Mouse (Mus musculus) E14TG2a.4 (cell line): ENCODE data around the gene Dtx4.

Experiments used
- H3K27me3 ChIP-seq: 2 replicates; pipeline ENCODE4 v1.6.1; 2014; ENCODE audit warnings: low read length, control low read depth; ENCODE audit not compliant: insufficient read depth
- H3K36me3 ChIP-seq: 2 replicates; pipeline ENCODE4 v1.6.1; 2014; ENCODE audit warnings: low read length, control low read depth; ENCODE audit not compliant: insufficient read depth
- H3K4me1 ChIP-seq: replicated peaks from 2 replicates; pipeline ENCODE4 v1.6.1; 2014; ENCODE audit warnings: low read depth, low read length, control low read depth
- H3K4me3 ChIP-seq: replicated peaks from 2 replicates; pipeline ENCODE4 v1.5.1; 2014; ENCODE audit warnings: mild to moderate bottlenecking, low read length
- H3K9me3 ChIP-seq: 2 replicates; pipeline ENCODE4 v1.6.1; 2014; ENCODE audit warnings: low read length, control low read depth
- CTCF ChIP-seq: conservative IDR thresholded peaks from 2 replicates; pipeline ENCODE4 v1.5.1; 2014; ENCODE audit warnings: low read length
- NANOG ChIP-seq: IDR thresholded peaks from 2 replicates; pipeline ENCODE4 v1.6.1; 2014; ENCODE audit warnings: borderline replicate concordance, low read length, mixed read lengths
- POU5F1 ChIP-seq: IDR thresholded peaks from 2 replicates; pipeline ENCODE4 v1.6.1; 2014; ENCODE audit warnings: low read length, borderline replicate concordance

The Dtx4 gene

GRCm38 (mm10) chr19:12483782-12484181, 17.5 kb downstream of the Dtx4 start:
- Histone ChIP-seq H3K4me3 (no peak overlapping the region), H3K9me3 (no peaks in the 10 kb centered on the region), H3K36me3 (no peaks in the 10 kb centered on the region), H3K27me3 (peaks cover 2% of the 10 kb centered on the region), H3K4me1 (peaks cover 39% of the 10 kb centered on the region)
- TF ChIP-seq POU5F1 (no peak), CTCF (no peak), NANOG (no peak)

- H3K4me3 ChIP-seq: no peak overlapping the region
- TF ChIP-seq POU5F1 (no peak), CTCF (no peak), NANOG (no peak)
- H3K27me3 ChIP-seq: peaks cover under 1% of the 10 kb centered on the region; the same call in 1 of the 2 replicates
- 0 out of 2 replicates have a peak, but pooled peaks cover 4% of the 10 kb centered on the region for H3K4me1 ChIP-seq
- no peaks in the 10 kb centered on the region for H3K36me3 ChIP-seq
- H3K9me3 ChIP-seq: no peaks in the 10 kb centered on the region
These were observed 22.9 kb downstream of the Dtx4 start for GRCm38 (mm10) chr19:12478369-12478768.

- H3K9me3 ChIP-seq: no peaks in the 10 kb centered on the region
- H3K27me3 ChIP-seq: no peaks in the 10 kb centered on the region
- no peak overlapping the region for H3K4me3 ChIP-seq
- 0 out of 2 replicates have a peak, but pooled peaks cover 4% of the 10 kb centered on the region for H3K4me1 ChIP-seq
- no peak for TF ChIP-seq NANOG
- no peak for TF ChIP-seq CTCF
- TF ChIP-seq POU5F1: no peak
- no peaks in the 10 kb centered on the region for H3K36me3 ChIP-seq
These were observed 24.5 kb downstream of the Dtx4 start for GRCm38 (mm10) chr19:12476721-12477270.

GRCm38 (mm10) chr19:12475380-12476250, 25.6 kb downstream of the Dtx4 start:
- H3K36me3 ChIP-seq: no peaks in the 10 kb centered on the region
- no peak for TF ChIP-seq CTCF
- no peak for TF ChIP-seq POU5F1
- TF ChIP-seq NANOG: no peak
- H3K9me3 ChIP-seq: no peaks in the 10 kb centered on the region
- no peaks in the 10 kb centered on the region for H3K27me3 ChIP-seq
- no peak overlapping the region for H3K4me3 ChIP-seq
- peaks cover 10% of the 10 kb centered on the region; the same call in 1 of the 2 replicates for H3K4me1 ChIP-seq

- H3K27me3 ChIP-seq: no peaks in the 10 kb centered on the region
- H3K9me3 ChIP-seq: no peaks in the 10 kb centered on the region
- peaks cover 10% of the 10 kb centered on the region; the same call in 1 of the 2 replicates for H3K4me1 ChIP-seq
- no peaks in the 10 kb centered on the region for H3K36me3 ChIP-seq
- no peak for TF ChIP-seq CTCF
- TF ChIP-seq NANOG: no peak
- TF ChIP-seq POU5F1: no peak
- no peak overlapping the region for H3K4me3 ChIP-seq
These were observed 27.3 kb downstream of the Dtx4 start for GRCm38 (mm10) chr19:12473951-12474350.

- Histone ChIP-seq H3K9me3 (no peaks in the 10 kb centered on the region), H3K36me3 (no peaks in the 10 kb centered on the region), H3K4me3 (no peak overlapping the region), H3K27me3 (no peaks in the 10 kb centered on the region), H3K4me1 (peaks cover 10% of the 10 kb centered on the region; the same call in 1 of the 2 replicates)
- TF ChIP-seq POU5F1 (no peak), NANOG (no peak), CTCF (no peak)
These were observed 28.0 kb downstream of the Dtx4 start for GRCm38 (mm10) chr19:12473201-12473641.

- Histone ChIP-seq H3K27me3 (no peaks in the 10 kb centered on the region), H3K4me3 (no peak overlapping the region), H3K36me3 (no peaks in the 10 kb centered on the region), H3K9me3 (no peaks in the 10 kb centered on the region), H3K4me1 (peaks cover 10% of the 10 kb centered on the region; the same call in 1 of the 2 replicates)
- TF ChIP-seq NANOG: no peak
- TF ChIP-seq CTCF: no peak
- no peak for TF ChIP-seq POU5F1
These were observed 28.8 kb downstream of the Dtx4 start for GRCm38 (mm10) chr19:12472381-12472976.

- Histone ChIP-seq H3K4me1 (peaks cover 10% of the 10 kb centered on the region; the same call in 1 of the 2 replicates), H3K36me3 (no peaks in the 10 kb centered on the region), H3K27me3 (no peaks in the 10 kb centered on the region), H3K9me3 (peaks cover 5% of the 10 kb centered on the region), H3K4me3 (no peak overlapping the region)
- TF ChIP-seq CTCF (no peak), NANOG (no peak), POU5F1 (no peak)
These were observed 29.4 kb downstream of the Dtx4 start for GRCm38 (mm10) chr19:12471866-12472265.
